Mouse (Mus musculus) left cerebral cortex, postnatal 10 days (tissue): ENCODE measurements at regions not wholly inside any gene's neighbourhood (a gene's known extent, or its start where the extent isn't known, plus 50 kb on each side); places are given as distances from the start of the nearest gene placed in this dataset.
A peak's percentile ranks its signal among the peaks of the same experiment; 100 is the strongest.

Source experiments
- DNase-seq, 2 experiments: peaks; one replicate each; pipeline ENCODE4 v3.0.0; 2021 to 2022; ENCODE audit warnings: low spot score in 2 of 2, mixed read lengths in 1 of 2; ENCODE audit errors: extremely low spot score in 1 of 2
- intact Hi-C: fragments of 180-260 bp; cut with DNase I; formaldehyde crosslinking; loops from one replicate; pipeline ENCODE4 v1.15.1; 2025

DNA sequence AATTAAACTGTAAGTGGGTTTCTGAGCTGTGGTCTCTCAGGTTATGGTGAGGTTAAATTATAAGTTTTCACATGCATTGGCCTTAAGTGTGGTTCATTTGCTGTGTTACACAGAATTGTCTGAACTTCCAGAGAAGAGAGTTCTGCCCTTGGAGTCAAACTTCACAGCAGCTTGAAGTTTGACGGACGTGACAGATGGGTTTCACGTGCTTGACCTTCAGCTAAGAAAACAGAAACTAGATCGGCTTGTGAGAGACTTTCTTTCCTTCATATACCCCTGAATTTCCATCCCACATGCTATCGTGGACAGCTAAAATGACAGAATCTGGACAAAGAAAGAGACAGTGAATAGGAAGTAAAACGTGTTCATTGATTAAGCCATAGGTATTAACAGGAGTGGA lies 173.8 kb upstream of the AI593442 start:
- no peak for DNase-seq
- intact Hi-C loops = no loop called here

DNA sequence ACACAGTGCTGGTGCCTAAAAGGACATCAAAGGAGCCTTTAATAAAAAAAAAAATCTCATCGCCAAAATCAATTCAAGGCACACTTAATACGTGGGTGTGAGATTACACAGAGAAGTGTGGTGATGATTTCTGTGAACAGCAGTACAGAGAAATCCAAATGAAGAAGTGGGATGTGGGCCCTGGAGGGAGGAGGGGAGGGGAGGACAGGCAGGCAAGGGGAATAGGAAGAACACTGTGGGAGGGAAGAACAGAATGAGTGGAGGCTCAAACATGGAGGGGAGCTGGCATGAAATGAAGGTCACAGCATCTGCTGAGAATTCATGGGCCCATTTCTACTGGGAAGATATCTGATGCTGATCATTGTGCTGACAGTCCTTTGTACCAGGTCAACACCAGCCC lies 171.0 kb upstream of the AI593442 start:
- intact Hi-C loops = no loop called here
- no peak for DNase-seq

DNA sequence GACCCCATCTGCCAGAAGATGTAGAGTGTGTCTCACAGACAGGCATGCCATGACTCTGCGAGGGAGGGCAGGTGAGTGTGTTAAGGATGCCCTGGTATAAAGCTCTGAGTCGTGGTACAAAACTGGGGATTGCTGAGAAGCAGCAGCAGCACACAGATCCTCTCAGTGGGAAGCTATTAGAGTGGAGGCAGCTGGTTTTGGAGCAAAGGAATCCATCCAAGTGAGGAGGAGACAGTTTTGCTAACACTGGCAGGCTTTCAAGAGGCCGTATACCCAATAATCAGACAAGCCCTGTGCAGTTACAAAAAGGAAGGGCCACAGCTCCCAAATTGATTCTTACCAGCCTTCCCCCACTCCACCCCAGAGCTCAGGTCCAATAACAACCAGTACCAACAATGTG lies 170.4 kb upstream of the AI593442 start:
- DNase-seq = no peak
- intact Hi-C loops = no loop called here

DNA sequence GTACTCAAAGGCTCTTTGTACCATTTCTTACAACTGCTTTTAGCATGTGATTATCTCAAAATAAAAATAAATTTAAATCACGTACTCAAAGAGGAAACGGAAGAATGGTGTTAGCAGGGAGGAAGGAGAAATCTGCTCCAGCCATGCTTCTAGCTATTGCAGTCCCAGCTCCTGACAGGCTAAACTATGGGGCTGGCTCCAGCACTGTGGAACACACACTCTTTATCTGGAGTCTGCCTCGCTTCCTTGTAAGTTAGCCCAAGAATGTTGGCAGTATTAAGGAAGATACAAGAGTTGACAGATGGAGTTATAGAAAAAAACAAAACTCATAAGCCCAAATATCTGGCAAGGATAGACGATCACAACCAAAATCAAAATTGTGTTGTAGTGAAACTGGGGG lies 161.5 kb upstream of the AI593442 start:
- intact Hi-C loops = no loop called here
- DNase-seq = no peak

DNA sequence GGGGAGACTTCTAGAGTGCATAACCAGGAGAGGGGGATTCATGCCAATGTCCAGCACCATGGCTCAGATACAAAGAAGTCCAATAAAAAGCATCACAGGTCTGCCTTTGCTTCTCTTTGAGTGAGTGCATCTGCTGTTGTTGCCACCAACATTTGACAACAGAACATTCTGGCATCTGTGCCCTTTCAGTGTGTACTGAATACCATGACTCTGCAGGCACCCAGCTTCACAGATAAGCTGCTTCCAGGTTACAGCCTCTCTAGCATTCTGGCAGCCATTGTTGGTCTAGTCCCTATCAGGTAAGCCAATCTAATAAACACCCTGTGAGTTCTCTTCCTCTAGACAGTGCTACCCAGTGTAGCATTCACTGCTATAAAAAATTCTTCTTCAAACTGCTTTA lies 160.4 kb upstream of the AI593442 start:
- intact Hi-C loops = no loop called here
- no peak for DNase-seq

DNA sequence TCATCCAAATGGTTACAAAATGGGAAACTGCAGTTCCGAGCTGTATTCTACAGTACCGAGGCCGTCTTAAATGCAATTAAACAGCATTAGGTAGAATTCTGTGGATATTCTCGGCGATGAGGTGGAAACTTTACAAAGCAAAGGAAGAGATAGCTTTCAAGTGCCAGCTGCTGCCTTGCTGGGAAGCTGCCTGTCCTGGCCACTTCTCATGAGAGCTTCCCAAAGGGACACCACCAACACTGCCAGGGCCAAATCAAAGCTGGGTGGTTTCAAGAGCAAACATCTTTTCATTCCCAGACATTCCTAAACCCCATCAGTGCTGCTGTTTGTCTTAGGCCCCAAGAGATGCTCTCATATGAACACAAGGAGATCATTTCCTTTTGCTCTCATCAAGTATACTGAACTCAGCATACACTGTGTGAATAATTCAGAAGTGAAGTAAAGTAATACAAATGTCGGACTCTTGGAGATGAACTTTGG lies 156.6 kb upstream of the AI593442 start:
- intact Hi-C loops = no loop called here

DNA sequence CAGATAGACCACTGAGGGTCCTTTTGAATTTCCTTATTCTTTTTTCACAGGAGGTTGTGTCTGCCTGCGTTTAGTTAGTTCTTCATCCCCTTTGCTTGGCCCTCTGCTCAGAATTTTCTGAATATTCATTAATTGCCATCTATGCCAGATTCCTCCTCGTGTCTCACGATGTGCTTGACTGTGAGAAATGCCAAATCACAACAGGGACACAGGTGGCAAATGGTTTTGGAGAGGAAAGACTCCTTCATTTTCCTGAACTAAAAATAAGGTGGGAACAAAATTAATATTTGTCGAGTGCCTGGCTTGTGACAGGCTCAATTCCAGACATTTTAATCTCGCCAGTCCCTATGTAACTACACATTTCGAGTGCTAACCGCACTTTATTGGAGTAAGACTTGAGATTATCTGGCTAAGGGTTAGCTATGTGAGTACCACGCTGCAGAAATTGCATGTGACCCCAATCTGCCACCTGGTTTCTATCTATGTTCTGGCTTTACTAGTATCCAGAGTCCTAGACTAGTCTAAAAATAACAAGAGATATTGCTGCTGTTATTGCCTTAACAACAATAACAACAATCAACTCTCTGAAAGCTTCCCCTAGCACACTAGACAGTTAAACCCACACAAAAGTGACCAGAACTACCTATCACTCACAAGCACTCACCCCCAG lies 156.0 kb upstream of the AI593442 start:
- DNase-seq = no peak
- intact Hi-C loops = no loop called here

More for the DNA sequence above, 156.6 kb upstream of the AI593442 start:
- DNase-seq = no peak

DNA sequence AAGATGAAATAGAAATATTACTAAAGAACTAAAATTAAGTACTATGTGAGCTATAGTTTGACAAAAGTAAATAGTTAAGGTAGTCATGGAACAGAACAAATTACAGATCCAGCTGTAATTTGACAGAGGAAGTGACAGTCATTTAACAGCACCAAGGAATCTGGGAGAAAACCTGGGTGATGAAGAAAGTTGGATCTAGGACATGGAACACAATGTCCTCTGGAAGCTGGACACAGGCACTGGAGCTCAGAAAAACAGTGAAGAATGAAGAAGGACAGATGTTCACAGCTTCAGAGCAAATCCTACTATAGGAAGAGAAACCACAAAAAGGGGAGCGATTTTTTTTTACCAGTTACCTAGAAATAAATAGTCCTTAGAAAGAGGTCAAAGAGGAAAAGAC lies 147.2 kb upstream of the AI593442 start:
- intact Hi-C loops = no loop called here

DNA sequence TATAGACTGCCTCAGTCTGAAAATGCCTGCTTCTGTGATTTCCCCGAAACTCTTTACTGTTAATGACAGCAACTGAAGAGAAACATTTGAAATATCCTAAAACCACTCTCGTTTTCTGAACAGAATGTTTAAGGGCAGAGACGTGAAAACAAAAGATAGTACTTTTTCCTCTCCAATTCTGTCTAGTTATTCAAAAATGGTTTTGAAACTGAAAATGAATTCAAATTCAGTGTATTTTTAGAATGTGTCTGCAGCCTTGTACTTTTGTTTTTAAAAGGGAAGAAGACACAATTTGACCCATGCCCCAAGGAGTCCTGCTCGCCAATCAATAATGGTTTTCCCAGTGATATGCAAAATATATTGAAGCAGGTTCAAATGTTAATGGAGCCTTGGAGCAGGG lies 136.7 kb upstream of the AI593442 start:
- intact Hi-C loops = no loop called here
- no peak for DNase-seq

More for the DNA sequence above, 147.2 kb upstream of the AI593442 start:
- no peak for DNase-seq

DNA sequence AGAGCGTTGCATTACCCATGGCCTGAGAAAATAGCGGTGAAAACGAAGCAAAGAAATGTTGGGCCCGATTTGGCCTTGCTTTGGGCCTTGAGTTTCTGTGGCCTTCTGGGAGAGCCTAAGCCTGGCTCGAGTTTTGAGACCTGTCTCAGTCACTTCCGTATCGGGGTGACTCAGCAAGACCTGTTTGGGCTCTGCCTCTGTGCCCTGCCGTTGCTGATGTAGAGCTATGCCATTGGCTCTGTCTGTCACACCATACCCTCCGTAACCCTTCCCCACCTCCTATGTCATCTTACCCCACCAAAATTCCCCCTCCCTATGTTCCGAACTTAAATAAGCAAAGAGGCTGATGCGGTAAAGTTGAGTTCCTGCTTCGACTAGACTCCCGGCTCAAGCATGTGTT lies 123.4 kb upstream of the AI593442 start:
- intact Hi-C loops = no loop called here
- DNase-seq = no peak

DNA sequence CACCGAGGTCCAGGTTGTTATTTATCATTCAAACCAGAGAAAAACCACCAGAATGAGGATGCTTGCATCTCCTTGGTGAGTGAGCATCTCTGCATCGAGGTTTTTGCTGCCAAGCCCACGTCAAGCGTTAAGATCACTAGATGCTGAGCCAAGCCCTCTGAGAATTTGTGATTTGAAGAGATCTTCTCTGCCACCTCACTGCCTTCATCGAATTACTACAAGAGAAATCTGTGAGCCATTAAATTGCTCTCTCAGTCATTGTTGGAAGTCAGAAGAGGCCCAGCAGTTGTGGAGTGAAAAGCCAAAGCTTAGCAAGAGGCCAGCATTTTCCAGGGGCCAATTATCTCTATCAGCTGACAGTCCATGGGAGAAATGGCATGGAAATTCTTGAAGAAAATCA lies 122.2 kb upstream of the AI593442 start:
- no peak for DNase-seq
- intact Hi-C loops = no loop called here

DNA sequence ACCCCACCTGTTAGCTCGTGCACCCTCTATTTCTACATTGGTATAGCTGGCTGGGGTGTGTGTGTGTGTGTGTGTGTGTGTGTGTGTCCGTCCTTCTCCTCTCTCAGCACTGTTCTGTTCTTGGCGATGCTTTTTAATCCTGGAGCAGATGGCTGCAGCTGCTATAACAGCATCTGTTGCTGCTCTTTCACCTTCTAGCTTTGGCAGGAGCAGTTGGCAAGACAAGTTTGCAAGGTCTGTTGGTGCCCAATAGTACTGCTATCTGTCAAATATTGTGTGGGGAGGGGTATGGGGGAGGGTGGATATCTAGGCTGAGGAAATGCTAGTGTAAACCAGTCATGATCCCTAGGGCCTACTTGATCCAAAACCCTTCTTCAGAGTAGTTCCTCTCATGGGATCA lies 120.9 kb upstream of the AI593442 start:
- intact Hi-C loops = no loop called here
- DNase-seq = no peak

DNA sequence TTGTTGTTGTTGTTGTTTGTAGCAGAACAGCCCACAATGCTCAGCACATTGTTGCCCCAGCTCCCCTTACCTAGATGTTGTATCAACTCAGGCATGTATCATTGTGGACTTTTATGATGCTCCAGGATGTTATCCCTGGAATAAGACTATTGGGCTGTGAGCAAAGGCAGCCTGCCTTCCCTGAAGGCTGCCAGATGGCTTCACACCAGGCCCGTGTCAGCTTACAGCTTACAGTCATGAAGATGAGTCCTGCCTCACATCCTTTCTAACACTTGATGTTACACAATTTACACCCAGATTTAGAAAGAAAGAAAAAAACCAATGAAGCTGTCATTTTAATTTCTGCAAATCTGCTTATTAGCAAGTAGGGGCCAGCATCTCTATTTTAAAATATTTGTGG lies 113.0 kb upstream of the AI593442 start:
- intact Hi-C loops = no loop called here
- DNase-seq = peak; percentile 17 to 37

DNA sequence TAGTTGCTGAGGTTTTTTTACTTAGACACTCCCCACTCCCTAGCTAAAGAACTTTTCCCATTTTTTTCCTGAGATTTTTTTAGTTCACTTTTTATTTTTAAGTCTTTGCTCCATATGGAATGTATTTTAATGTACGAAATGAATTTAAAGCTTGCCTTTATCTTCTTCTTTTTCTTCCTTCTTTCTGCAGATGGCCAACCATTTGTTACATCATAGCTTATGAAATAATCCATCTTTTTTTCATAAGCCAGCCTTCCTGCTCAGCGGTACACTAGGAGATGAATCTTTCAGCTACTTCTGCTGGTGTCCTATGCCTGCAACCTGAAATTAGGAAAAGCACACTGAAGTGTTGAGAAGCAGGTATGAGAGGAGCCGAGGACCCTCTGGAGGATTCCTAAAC lies 102.9 kb upstream of the AI593442 start:
- DNase-seq = peak in 1 of 2 experiments; percentile 17
- intact Hi-C loops = no loop called here

DNA sequence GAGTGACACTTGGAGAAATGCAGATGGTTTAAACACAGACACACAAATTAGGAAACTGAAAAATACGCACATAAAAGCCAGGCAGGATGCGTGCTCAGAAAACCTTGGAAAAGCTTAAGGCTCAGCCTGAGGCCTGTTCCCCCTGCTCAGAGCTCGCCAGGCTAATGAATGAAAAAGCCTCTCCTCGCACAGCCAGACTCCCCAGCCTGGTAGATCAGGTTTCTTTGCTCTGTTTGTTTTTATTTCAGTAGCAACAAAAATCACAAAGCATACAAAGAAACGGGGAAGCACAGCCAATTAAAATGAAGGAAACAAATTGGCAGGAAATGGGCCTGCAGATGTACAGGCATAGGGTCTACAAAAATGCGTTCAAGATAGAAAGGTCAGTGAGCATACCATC lies 97.0 kb upstream of the AI593442 start:
- intact Hi-C loops = no loop called here
- no peak for DNase-seq

DNA sequence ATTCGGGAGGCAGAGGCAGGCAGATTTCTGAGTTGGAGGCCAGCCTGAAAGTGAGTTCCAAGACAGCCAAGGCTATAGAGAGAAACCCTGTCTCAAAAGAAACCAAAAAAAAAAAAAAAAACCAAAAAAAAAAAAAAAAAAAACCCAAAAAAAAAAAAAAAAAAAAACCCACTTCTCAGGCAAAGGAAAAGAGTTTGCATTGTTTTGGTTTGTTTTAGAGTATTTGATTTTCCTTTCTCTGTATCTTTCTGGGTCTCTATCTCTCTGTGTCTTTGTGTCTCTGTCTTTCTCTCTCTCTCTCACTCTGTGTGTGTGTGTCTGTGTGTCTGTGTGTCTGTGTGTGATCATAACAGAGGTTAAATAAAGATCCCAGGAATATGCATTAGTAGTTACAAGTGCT lies 95.7 kb upstream of the AI593442 start:
- intact Hi-C loops = no loop called here
- DNase-seq = no peak

DNA sequence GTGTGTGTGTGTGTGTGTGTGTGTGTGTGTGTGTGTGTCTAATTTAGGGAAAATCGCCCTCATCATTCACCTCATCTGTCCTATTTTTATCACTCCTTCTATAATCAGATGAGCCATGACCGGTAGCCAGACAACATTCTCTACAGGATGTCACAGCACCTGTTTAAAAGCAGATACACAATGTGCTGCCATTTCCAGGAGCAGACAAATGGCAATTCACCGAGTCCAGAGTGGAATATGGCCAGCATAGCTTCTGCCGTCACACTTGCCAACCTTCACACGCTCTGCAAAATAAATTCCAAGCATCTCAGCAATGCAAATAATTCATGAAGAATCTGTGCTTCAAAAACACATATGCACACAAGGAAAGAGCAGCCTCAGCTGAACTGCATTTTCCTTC lies 88.5 kb upstream of the AI593442 start:
- peak in 1 of 2 experiments; percentile 23 for DNase-seq
- intact Hi-C loops = no loop called here

DNA sequence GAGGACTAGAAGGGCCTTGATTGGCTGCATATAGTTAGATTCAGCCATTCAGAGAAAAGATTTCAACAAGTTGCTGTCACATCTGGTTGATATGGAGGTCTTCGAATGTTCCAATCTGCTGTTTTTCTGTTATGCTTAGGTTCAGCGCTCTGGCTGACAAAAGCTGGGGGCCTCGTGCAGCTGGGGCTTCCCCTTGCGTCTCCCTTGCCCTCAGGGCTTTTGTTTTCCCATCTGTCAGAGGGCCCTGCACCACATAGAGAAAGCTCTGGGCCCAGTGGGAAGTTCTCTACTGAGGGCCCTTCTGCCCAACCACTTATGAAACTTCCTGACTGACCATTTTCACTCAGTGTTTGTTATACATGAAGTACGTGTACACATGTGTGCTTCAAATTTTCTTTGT lies 86.2 kb upstream of the AI593442 start:
- intact Hi-C loops = no loop called here
- DNase-seq = no peak

DNA sequence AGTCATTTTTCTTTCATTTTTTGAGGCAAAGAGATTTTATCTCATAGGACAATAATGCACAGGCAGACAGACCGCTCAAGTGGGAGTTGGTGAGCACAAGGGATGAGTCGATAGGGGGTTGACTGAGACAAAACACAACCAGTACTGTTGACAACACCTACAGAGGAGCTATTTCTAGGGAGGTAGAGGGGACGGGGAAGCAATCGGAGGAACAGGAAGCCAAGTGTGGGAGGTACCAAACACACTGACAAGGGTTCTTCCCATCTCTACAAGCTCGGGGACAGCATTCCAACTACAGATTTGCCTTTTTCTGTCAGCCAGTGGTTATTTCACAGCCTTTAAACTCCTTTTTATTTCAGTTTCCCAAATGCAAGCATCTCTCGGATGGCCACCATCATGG lies 83.3 kb upstream of the AI593442 start:
- DNase-seq = no peak
- intact Hi-C loops = no loop called here

DNA sequence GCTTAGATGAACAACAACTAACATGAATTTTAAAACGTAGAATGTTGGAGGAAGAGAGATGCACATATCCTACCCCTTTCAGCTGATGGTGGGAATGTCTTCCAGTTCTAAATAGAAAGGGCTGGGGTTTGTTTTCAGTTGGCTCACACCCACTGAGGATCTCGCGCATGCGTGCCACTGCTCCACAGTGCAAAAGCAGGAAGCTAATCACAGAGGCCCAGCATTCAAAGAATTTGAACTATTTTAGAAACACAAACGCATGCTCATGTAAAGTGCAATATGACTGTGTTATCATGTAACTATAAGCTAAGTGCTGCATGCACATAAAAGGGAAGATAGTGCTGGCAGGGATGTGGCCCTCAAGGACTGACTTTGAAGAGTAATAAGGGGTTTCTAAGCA lies 81.7 kb upstream of the AI593442 start:
- no peak for DNase-seq
- intact Hi-C loops = no loop called here

DNA sequence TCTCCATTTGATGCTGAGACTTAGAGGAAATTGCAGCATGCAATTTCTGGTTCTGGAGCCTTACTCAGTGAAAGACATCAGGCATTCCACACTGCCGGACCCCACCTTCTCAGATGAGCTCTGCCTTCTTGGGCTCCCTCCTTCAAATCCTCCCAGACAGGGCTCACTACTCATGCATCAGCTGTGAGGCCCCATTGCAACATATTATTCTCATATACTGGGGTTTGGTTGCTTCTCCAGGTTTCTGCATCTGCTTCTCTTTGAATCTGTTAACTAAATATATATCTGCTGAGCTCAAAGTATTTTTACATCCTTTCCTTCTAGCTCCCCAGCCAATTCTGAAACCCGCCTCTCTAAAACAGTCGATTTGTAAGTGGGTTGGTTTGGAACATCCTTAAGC lies 68.8 kb upstream of the AI593442 start:
- peak in 1 of 2 experiments; percentile 70 for DNase-seq

More for the DNA sequence above, 68.8 kb upstream of the AI593442 start:
- intact Hi-C loops = no loop called here
